8 mouse cellular contexts compared by ENCODE assay signal in genomic region chr10:17947960-17948730, GRCm38 (mm10). TPM values are rescaled to one million over a fixed set of nuclear protein-coding genes. Genes with fewer than 3 reads are reported as not detected.
A peak's percentile ranks its signal among the peaks of the same experiment; 100 is the strongest.
DNase-seq lines count a peak whose midpoint lies in the region; ATAC-seq lines count a peak whose summit lies in the region.

Gene Heca, minus strand, starts transcription at chr10:17948067.

- WGBS in hindbrain, embryonic 11.5 days = 8% methylated on average over 50 of the region's 50 CpGs

- H3K4me3 ChIP-seq in hindbrain, embryonic 11.5 days (ENCODE audit: low read depth, low read length) = peak within 1 kb of the TSS; percentile 75

- no peaks in the 10 kb centered on the region for H3K9me3 ChIP-seq in hindbrain, embryonic 11.5 days (ENCODE audit: control insufficient read depth, low read length)

- H3K4me1 ChIP-seq in hindbrain, embryonic 11.5 days (replicated peaks; ENCODE audit: control insufficient read depth, insufficient read depth, low read length) = no peaks in the 10 kb centered on the region

- peak within 1 kb of the TSS; percentile 75 for H3K27ac ChIP-seq in hindbrain, embryonic 11.5 days (ENCODE audit: low read depth, low read length)

- H3K36me3 ChIP-seq in hindbrain, embryonic 11.5 days (ENCODE audit: control insufficient read depth, insufficient read depth, low read length) = no peaks in the 10 kb centered on the region

- ATAC-seq in hindbrain, embryonic 11.5 days (ENCODE audit: low FRiP score) = peak; percentile 98

- H3K27me3 ChIP-seq in hindbrain, embryonic 11.5 days (ENCODE audit: control insufficient read depth, insufficient read depth, low read length) = no peaks in the 10 kb centered on the region

- DNase-seq in MN1 (ENCODE audit: low spot score) = peak; percentile 99
- DNase-seq in cerebellum, adult 9-10 months = peak; percentile 87
- peak; percentile 59 to 90 for DNase-seq in frontal cortex, adult 2 months (ENCODE audit: extremely low spot score in 1 of 2, low spot score in 1 of 2)
- DNase-seq in hindbrain, embryonic 11.5 days (ENCODE audit: low spot score) = peak; percentile 97
- DNase-seq in layer of hippocampus, postnatal 10 days (ENCODE audit: low spot score in 2 of 2) = peak; percentile 85 to 91
- peak; percentile 91 for DNase-seq in lung, postnatal 10 days
- DNase-seq in ovary, postnatal 36 days (ENCODE audit: low spot score) = peak; percentile 83
- peak; percentile 86 for DNase-seq in thymus, postnatal 25 days

- H3K4me2 ChIP-seq in hindbrain, embryonic 11.5 days (replicated peaks; ENCODE audit: low read depth, low read length) = peak within 1 kb of the TSS; percentile 66

- H3K9ac ChIP-seq in hindbrain, embryonic 11.5 days (ENCODE audit: low read depth, low read length) = peak within 1 kb of the TSS; percentile 92

RNA-seq across cellular contexts. Expression of gene Heca, which starts in this region (rescaled TPM):
- 14.9 and 17.4 TPM in 2 replicates for polyA plus RNA-seq in frontal cortex, adult 2 months (2012; rRNA removed)
- 4.6 and 5.5 TPM in 2 replicates for polyA plus RNA-seq in hindbrain, embryonic 11.5 days (2014; fragmentation: Nextera tagmentation; extraction: Ambion mirVana)
- total RNA-seq in layer of hippocampus, postnatal 10 days (2021) = 10 to 100 TPM; 36.5 to 39.8 TPM

Comparison
In these comparisons a context has a peak if more than half of its experiments do, and no peak if none do; other contexts are left out.
1. Peak in every context shown above with its lines: DNase-seq, ATAC-seq, H3K4me3 ChIP-seq and H3K27ac ChIP-seq.